Mouse (Mus musculus): ENCODE results near the gene Siva1. TPM values are rescaled to one million over a fixed set of nuclear protein-coding genes. Genes with fewer than 3 reads are reported as not detected.

Gene Siva1
- 10 to 100 TPM; 28.3 to 35.2 (median 30.0) TPM for total RNA-seq (2022)

DNA sequence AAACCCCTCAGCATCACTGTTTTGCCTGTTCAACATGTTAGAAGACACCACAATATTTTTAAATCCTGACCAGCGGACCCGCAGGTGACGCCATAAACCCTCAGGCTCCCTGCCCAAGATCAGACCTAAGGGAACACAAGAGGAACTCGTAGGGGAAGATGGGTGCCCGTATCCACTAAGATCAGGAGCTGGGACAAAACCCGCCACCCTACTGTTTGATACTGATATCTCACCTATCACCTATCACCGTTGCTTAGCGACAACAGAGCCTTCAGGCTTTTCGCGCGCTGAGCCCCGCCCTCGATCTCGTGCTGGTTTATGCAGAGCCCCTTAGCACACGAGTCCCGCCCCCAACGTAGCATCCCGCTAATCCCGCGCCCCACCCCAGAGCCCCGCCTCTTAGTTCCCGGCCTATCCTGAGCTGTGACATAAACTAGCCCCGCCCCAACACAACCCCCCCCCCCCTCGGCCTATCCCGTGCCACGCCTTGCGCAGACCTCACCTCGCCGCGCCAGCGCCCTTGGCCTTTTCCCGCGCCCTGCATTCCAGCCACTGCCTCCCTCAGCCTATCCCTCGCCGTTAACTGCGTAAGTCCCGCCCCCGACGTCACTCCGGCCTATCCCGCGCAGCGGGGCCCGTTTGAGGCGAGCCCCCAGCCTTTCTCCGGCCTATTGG is at the start of gene Siva1:
Gene Siva1 (plus strand): TSS at position 500 of the 675 bp plus-strand sequence.
- DNase-seq (ENCODE audit: low spot score) = peak; percentile 99

- no peak for DNase-seq (ENCODE audit: low spot score)
Observed at GRCm38 (mm10) chr12:112594989-112595388, 49.5 kb upstream of the Siva1 start.

GRCm38 (mm10) chr12:112595626-112596025 is 48.9 kb upstream of the Siva1 start:
- peak; percentile 56 for DNase-seq (ENCODE audit: low spot score)

- DNase-seq (ENCODE audit: low spot score) = no peak
Observed at GRCm38 (mm10) chr12:112596454-112596853, 48.0 kb upstream of the Siva1 start.

DNA sequence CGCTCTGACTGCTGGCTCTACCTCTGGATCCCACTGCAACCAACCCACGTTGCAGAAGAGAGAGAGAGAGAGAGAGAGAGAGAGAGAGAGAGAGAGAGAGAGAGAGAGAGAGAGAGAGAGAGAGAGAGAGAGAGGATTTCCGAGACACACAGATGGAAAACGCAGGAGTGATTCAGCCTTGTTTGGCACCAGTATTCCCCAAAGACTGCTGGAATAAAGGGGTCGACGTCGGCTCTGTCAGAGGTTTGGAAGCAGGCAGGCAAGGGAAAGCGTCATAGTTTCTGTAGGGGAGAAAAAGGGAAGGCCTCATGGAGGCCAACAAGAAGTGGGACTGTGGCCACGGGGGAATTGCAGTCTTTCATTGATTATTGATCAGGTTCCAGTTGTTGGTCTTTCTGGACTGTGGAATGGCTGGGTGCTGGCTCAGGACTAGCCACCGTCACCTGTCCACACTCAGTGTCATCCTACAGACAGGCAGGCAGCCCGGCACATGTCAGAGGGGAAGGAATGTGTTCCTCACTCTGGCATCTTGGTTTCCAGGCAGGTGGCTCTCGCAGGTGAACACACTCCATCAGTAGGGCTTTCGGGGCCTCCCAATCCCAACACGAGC is 47.5 kb upstream of the Siva1 start:
- no peak for DNase-seq (ENCODE audit: low spot score)

DNA sequence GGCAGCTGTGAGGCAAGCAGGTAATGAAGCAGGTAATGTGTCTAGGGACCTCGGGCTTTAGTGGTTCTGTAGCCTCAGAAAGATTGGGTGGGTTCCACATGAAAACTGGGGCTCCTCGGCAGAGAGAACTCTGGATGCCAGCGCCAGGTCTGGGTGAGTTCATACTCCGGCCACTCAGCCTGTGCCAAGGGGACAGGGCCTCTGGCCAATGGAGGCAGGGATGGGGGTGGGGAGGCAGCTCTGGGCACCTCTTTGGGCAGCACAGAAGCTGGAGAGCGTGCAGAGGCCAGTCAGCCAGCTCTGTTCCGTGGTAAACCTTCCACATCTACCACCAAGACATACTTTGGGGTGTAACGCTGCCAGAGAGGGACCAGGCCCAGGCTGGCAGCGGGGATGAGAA is 46.9 kb upstream of the Siva1 start:
- DNase-seq (ENCODE audit: low spot score) = no peak

DNA sequence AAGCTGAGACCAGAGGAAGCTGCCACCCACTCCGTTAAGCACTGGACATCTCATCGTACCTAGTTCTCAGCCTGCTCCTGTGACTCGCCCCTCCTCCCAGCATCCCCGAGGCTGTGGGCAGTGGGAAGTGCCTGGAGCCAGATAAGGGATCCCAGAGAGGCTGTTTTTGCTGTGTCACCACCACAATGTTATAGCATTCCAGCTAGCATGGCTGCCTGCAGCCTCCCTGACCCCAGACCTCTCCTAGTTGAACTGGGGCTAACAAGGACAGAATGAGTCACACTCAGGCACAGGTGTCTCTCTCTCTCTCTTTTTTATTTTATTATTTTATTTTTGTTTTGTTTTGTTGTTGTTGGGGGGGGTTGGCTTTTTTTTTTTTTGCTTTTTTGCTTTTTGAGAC is 45.3 kb upstream of the Siva1 start:
- DNase-seq (ENCODE audit: low spot score) = no peak

DNA sequence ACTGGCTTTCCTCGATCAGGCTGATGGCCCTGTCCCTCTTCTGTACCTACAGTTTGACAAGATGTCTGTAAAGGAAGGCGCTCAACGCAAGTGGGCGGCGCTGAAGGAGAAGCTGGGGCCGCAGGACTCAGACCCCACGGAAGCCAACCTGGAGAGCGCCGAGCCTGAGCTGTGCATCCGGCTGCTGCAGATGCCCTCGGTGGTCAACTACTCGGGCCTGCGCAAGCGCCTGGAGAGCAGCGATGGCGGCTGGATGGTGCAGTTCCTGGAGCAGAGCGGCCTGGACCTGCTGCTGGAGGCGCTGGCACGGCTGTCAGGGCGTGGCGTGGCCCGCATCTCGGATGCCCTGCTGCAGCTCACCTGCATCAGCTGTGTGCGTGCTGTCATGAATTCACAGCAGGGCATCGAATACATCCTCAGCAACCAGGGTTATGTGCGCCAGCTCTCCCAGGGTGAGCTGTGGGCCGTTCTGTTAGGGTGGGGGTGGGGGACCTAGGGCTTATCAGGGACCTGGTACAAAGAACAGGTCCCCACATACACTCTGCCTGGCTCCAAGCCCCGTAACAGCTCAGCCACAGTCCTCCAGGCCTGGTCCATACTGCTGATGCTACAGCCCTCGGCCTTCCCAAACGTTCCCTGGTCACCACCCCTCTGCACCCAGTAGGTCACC is 44.4 kb upstream of the Siva1 start:
- no peak for DNase-seq (ENCODE audit: low spot score)

DNA sequence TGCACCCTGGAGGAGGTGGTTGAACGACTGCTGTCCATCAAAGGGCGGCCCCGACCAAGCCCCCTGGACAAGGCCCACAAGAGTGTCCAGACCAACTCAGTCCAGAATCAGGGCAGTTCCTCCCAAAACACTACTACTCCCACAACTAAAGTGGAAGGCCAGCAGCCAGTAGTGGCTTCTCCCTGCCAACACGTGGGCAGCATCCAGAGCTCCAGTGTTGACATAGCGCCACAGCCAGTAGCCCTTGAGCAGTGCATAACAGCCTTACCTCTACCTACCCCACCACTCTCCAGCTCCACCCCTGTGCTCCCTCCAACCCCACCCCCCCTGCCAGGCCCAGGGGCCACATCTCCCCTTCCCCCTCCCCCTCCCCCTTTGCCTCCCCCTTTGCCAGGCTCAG is 40.5 kb upstream of the Siva1 start:
- DNase-seq (ENCODE audit: low spot score) = no peak

GRCm38 (mm10) chr12:112604709-112605649 is 39.5 kb upstream of the Siva1 start:
- no peak for DNase-seq (ENCODE audit: low spot score)

- DNase-seq (ENCODE audit: low spot score) = peak; percentile 73
Observed at GRCm38 (mm10) chr12:112605766-112606165, 38.7 kb upstream of the Siva1 start.

DNA sequence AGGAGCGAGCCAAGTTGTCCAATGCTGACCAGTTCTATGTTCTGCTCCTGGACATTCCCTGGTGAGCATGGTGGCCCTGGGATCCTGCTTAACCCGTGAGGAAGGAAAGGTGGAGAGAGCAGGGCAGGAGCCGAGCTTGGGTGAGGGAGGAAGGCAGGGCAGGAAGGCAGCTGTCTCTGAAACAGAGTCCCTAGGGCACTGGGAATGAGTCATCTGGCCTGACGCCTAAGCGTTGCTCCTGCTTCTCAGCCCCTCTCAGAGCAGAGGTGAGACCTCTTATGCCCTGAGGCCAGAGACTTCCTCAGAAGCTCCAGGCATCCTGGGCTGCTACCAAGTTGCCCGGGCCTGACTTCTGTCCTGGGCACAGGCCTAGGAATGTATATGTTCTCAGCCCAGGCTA is 37.5 kb upstream of the Siva1 start:
- no peak for DNase-seq (ENCODE audit: low spot score)

- no peak for DNase-seq (ENCODE audit: low spot score)
Observed at GRCm38 (mm10) chr12:112609031-112609430, 35.4 kb upstream of the Siva1 start.

- no peak for DNase-seq (ENCODE audit: low spot score)
Observed at GRCm38 (mm10) chr12:112616668-112617067, 27.8 kb upstream of the Siva1 start.

GRCm38 (mm10) chr12:112617184-112617583 is 27.3 kb upstream of the Siva1 start:
- DNase-seq (ENCODE audit: low spot score) = no peak

GRCm38 (mm10) chr12:112617898-112618380 is 26.5 kb upstream of the Siva1 start:
- peak; percentile 58 for DNase-seq (ENCODE audit: low spot score)

DNA sequence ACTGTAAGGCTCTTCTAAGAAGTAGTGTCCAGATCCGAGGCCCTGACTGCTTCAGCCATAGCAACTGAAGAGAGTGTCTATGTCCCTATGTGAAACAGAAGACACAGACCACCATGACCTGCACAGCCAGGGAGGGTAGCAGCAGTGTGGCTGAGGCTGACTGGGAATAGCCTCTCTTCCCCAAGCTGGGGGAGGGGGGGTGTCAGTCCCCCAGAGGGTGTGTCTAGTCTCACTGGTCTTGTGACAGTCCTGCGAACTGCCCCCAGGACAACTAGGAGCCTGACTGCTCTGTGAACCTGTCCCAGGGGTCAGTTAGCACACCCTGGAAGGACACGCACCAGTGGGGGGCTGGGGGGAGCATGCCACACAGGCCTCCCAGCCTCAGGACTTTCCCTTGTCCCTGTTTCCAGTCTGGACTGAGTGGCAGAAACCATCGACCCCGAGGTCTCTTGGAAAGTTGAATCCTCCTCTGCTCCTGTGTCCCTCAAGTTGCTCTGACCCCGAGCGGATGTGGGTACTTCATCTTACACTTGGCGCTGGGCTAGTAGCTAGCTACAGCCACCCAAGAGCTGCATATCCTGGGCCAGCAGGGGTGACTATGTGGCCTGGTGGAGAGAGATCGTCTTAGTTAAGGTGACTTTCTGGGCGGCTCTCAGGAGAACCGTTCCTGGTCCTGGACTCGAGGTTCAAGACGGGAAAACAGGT is 25.3 kb upstream of the Siva1 start:
- DNase-seq (ENCODE audit: low spot score) = peak; percentile 63

GRCm38 (mm10) chr12:112619686-112620353 is 24.7 kb upstream of the Siva1 start, which contains the start of gene Adssl1:
Gene Adssl1, plus strand, starts transcription at chr12:112620045.
- DNase-seq (ENCODE audit: low spot score) = peak; percentile 54

DNA sequence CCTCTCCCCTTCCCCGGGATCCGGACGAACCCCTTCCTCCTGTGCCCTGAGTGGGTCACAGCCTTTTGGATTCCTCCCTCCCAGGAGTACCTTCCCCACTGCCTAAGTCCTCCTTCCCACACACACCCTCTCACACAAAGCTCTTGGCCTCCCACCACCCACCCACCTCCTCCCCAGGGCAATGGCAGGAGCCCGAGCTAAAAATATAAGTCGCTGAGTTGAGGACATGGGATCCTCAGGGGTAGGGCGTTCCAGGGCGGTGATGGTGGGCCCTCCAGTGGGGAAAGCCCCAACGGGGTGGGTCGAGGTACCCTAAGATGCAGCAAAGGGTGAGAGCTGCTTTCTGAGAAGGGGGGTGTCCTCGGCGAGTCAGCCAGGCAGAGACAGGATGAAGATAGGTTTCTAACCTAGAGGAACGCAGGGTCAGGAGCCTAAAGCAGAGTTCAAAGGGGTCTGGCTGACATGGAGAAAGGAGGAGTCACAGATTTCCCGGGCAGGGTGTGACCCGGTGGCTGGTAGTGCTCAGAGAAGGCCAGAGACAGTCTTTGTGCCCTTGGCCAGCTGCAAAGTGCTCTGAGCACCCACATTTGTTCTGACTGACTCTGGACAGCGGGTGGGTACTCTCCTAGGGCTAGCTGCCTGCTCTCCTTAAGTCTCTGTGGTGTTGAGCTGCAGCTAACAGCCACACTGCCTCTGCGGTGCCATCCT is 24.0 kb upstream of the Siva1 start:
- no peak for DNase-seq (ENCODE audit: low spot score)

GRCm38 (mm10) chr12:112621900-112622299 is 22.6 kb upstream of the Siva1 start:
- no peak for DNase-seq (ENCODE audit: low spot score)
